Mouse (Mus musculus) intestine, embryonic 16.5 days (tissue): ENCODE results near the gene Etnk1. TPM values are rescaled to one million over a fixed set of nuclear protein-coding genes. Genes with fewer than 3 reads are reported as not detected.

Source experiments
- ATAC-seq: fragments of 200-750 bp; cut with Nextera tagmentation; 2 replicates; pipeline ENCODE4 v1.8.0; 2017; ENCODE audit warnings: moderate TSS enrichment, moderate library complexity
- H3K27ac ChIP-seq: fragments of 300-500 bp; sonication (generic); 2 replicates; pipeline ENCODE4 v1.5.1; 2014; ENCODE audit warnings: mild to moderate bottlenecking, low read length
- H3K27me3 ChIP-seq: fragments of 300-500 bp; sonication (generic); replicated peaks from 2 replicates; pipeline ENCODE4 v1.6.1; 2014; ENCODE audit warnings: low read length, control low read depth, mixed read lengths; ENCODE audit not compliant: control insufficient read depth, insufficient read depth
- H3K36me3 ChIP-seq: fragments of 300-500 bp; sonication (generic); 2 replicates; pipeline ENCODE4 v1.6.1; 2014; ENCODE audit warnings: low read length, control low read depth; ENCODE audit not compliant: control insufficient read depth, insufficient read depth
- H3K4me1 ChIP-seq: fragments of 300-500 bp; sonication (generic); 2 replicates; pipeline ENCODE4 v1.6.1; 2014; ENCODE audit warnings: low read length, control low read depth, mixed read lengths; ENCODE audit not compliant: control insufficient read depth, insufficient read depth
- H3K4me2 ChIP-seq: fragments of 300-500 bp; sonication (generic); 2 replicates; pipeline ENCODE4 v1.6.1; 2014; ENCODE audit warnings: low read depth, low read length, control low read depth
- H3K4me3 ChIP-seq: fragments of 300-500 bp; sonication (generic); 2 replicates; pipeline ENCODE4 v1.5.1; 2014; ENCODE audit warnings: mild to moderate bottlenecking, low read length
- H3K9ac ChIP-seq: fragments of 300-500 bp; sonication (generic); 2 replicates; pipeline ENCODE4 v1.6.1; 2014; ENCODE audit warnings: low read depth, low read length
- H3K9me3 ChIP-seq: fragments of 300-500 bp; sonication (generic); 2 replicates; pipeline ENCODE4 v1.6.1; 2016; ENCODE audit warnings: low read length, control low read depth; ENCODE audit not compliant: control insufficient read depth
- WGBS: fragments of 180-500 bp; shearing (Covaris S2); extraction: QIAGEN DNeasy Blood & Tissue Kit; methylation state at CpG from one replicate; pipeline ENCODE4 v1.1.7; 2014; 5-methylcytosine and 5-hydroxymethylcytosine counted together
- polyA plus RNA-seq: library from polyadenylated mRNA; unstranded; fragments of >200 nt; fragmentation: Nextera tagmentation; extraction: Ambion mirVana; gene quantifications from 2 replicates; pipeline ENCODE4 v1.2.1, GENCODE M21; 2015

Etnk1 gene
- polyA plus RNA-seq, 1 experiment from 2014 or later, result 12.6 TPM

GRCm38 (mm10) chr6:143239362-143240074, 72.5 kb downstream of the Etnk1 start:
- H3K4me1 ChIP-seq, result no peaks in the 10 kb centered on the region
- no peak overlapping the region for H3K4me2 ChIP-seq
- H3K27me3 ChIP-seq, result no peaks in the 10 kb centered on the region
- no peak for ATAC-seq
- WGBS, result 76% methylated on average over 21 of the region's 21 CpGs
- no peak overlapping the region for H3K9ac ChIP-seq
- H3K9me3 ChIP-seq, result no peaks in the 10 kb centered on the region
- H3K36me3 ChIP-seq, result no peaks in the 10 kb centered on the region
- H3K27ac ChIP-seq, result no peak overlapping the region
- H3K4me3 ChIP-seq, result no peak overlapping the region

GRCm38 (mm10) chr6:143243191-143243590, 76.2 kb downstream of the Etnk1 start:
- no peak overlapping the region for H3K9ac ChIP-seq
- H3K4me1 ChIP-seq, result no peaks in the 10 kb centered on the region
- H3K27me3 ChIP-seq, result no peaks in the 10 kb centered on the region
- no peak overlapping the region for H3K4me3 ChIP-seq
- H3K27ac ChIP-seq, result no peak overlapping the region
- H3K4me2 ChIP-seq, result no peak overlapping the region
- H3K9me3 ChIP-seq, result no peaks in the 10 kb centered on the region
- no peak for ATAC-seq
- no peaks in the 10 kb centered on the region for H3K36me3 ChIP-seq
- 68% methylated on average over 5 of the region's 5 CpGs for WGBS

- Histone ChIP-seq H3K36me3 (no peaks in the 10 kb centered on the region), H3K4me1 (no peaks in the 10 kb centered on the region), H3K4me3 (no peak overlapping the region), H3K27me3 (no peaks in the 10 kb centered on the region), H3K27ac (no peak overlapping the region), H3K4me2 (no peak overlapping the region), H3K9me3 (no peaks in the 10 kb centered on the region), H3K9ac (no peak overlapping the region)
- no peak for ATAC-seq
- WGBS, result 73% methylated on average over 4 of the region's 4 CpGs
These were observed 90.9 kb downstream of the Etnk1 start for GRCm38 (mm10) chr6:143257921-143258320.

GRCm38 (mm10) chr6:143259169-143259629, 92.2 kb downstream of the Etnk1 start:
- no peak overlapping the region for H3K27ac ChIP-seq
- no peak overlapping the region for H3K9ac ChIP-seq

GRCm38 (mm10) chr6:143259870-143260559, 93.0 kb downstream of the Etnk1 start:
- H3K27me3 ChIP-seq, result no peaks in the 10 kb centered on the region
- H3K36me3 ChIP-seq, result no peaks in the 10 kb centered on the region
- H3K4me3 ChIP-seq, result no peak overlapping the region
- H3K4me2 ChIP-seq, result no peak overlapping the region
- H3K9ac ChIP-seq, result no peak overlapping the region
- no peak for ATAC-seq
- H3K9me3 ChIP-seq, result no peaks in the 10 kb centered on the region
- H3K4me1 ChIP-seq, result no peaks in the 10 kb centered on the region
- 56% methylated on average over 18 of the region's 18 CpGs for WGBS
- no peak overlapping the region for H3K27ac ChIP-seq

More at GRCm38 (mm10) chr6:143259169-143259629, 92.2 kb downstream of the Etnk1 start:
- H3K9me3 ChIP-seq, result no peaks in the 10 kb centered on the region
- WGBS, result 78% methylated on average over 17 of the region's 17 CpGs
- no peak overlapping the region for H3K4me3 ChIP-seq
- H3K4me2 ChIP-seq, result no peak overlapping the region
- ATAC-seq, result no peak
- no peaks in the 10 kb centered on the region for H3K36me3 ChIP-seq
- H3K27me3 ChIP-seq, result no peaks in the 10 kb centered on the region
- H3K4me1 ChIP-seq, result no peaks in the 10 kb centered on the region

- Histone ChIP-seq H3K36me3 (no peaks in the 10 kb centered on the region), H3K9me3 (no peaks in the 10 kb centered on the region), H3K27me3 (no peaks in the 10 kb centered on the region), H3K9ac (no peak overlapping the region), H3K27ac (no peak overlapping the region), H3K4me2 (no peak overlapping the region), H3K4me3 (no peak overlapping the region), H3K4me1 (no peaks in the 10 kb centered on the region)
- 75% methylated on average over 14 of the region's 14 CpGs for WGBS
- ATAC-seq, result no peak
These were observed 93.7 kb downstream of the Etnk1 start for GRCm38 (mm10) chr6:143260560-143261288.

GRCm38 (mm10) chr6:143261289-143261665, 94.3 kb downstream of the Etnk1 start:
- H3K27me3 ChIP-seq, result no peaks in the 10 kb centered on the region
- H3K9ac ChIP-seq, result no peak overlapping the region
- no peaks in the 10 kb centered on the region for H3K36me3 ChIP-seq
- no peak overlapping the region for H3K4me3 ChIP-seq
- no peaks in the 10 kb centered on the region for H3K9me3 ChIP-seq
- no peak for ATAC-seq
- H3K27ac ChIP-seq, result no peak overlapping the region
- H3K4me2 ChIP-seq, result no peak overlapping the region
- WGBS, result 74% methylated on average over 8 of the region's 8 CpGs
- no peaks in the 10 kb centered on the region for H3K4me1 ChIP-seq

GRCm38 (mm10) chr6:143265482-143265881, 98.5 kb downstream of the Etnk1 start:
- no peaks in the 10 kb centered on the region for H3K36me3 ChIP-seq
- no peaks in the 10 kb centered on the region for H3K27me3 ChIP-seq
- H3K9ac ChIP-seq, result no peak overlapping the region
- H3K4me2 ChIP-seq, result no peak overlapping the region
- H3K9me3 ChIP-seq, result 0 out of 2 replicates have a peak, but pooled peaks cover 3% of the 10 kb centered on the region
- H3K4me3 ChIP-seq, result no peak overlapping the region
- 88% methylated on average over 10 of the region's 10 CpGs for WGBS
- no peaks in the 10 kb centered on the region for H3K4me1 ChIP-seq
- no peak overlapping the region for H3K27ac ChIP-seq
- ATAC-seq, result no peak

- no peak for ATAC-seq
- 60% methylated on average over 3 of the region's 3 CpGs for WGBS
- no peak overlapping the region for H3K9ac ChIP-seq
- H3K4me3 ChIP-seq, result no peak overlapping the region
- no peaks in the 10 kb centered on the region for H3K27me3 ChIP-seq
- no peaks in the 10 kb centered on the region for H3K4me1 ChIP-seq
- no peak overlapping the region for H3K4me2 ChIP-seq
- no peak overlapping the region for H3K27ac ChIP-seq
- no peaks in the 10 kb centered on the region for H3K9me3 ChIP-seq
- no peaks in the 10 kb centered on the region for H3K36me3 ChIP-seq
These were observed 112.2 kb downstream of the Etnk1 start for GRCm38 (mm10) chr6:143279222-143279621.
